Mouse (Mus musculus) stomach, embryonic 16.5 days (tissue): ENCODE measurements at regions not wholly inside any gene's neighbourhood (a gene's known extent, or its start where the extent isn't known, plus 50 kb on each side); places are given as distances from the start of the nearest gene placed in this dataset.
A peak's percentile ranks its signal among the peaks of the same experiment; 100 is the strongest.

Source experiments
- ATAC-seq: fragments of 200-750 bp; cut with Nextera tagmentation; 2 replicates; pipeline ENCODE4 v1.8.0; 2017; ENCODE audit warnings: moderate number of reproducible peaks, moderate TSS enrichment; ENCODE audit not compliant: insufficient read depth, low FRiP score
- H3K27ac ChIP-seq: fragments of 300-500 bp; sonication (generic); 2 replicates; pipeline ENCODE4 v1.5.1; 2014; ENCODE audit warnings: low read length
- H3K27me3 ChIP-seq: fragments of 300-500 bp; sonication (generic); 2 replicates; pipeline ENCODE4 v1.6.1; 2014; ENCODE audit warnings: low read length, control low read depth, mixed read lengths; ENCODE audit not compliant: control insufficient read depth, insufficient read depth
- H3K36me3 ChIP-seq: fragments of 300-500 bp; sonication (generic); 2 replicates; pipeline ENCODE4 v1.6.1; 2014; ENCODE audit warnings: low read length; ENCODE audit not compliant: control insufficient read depth, insufficient read depth
- H3K4me1 ChIP-seq: fragments of 300-500 bp; sonication (generic); 2 replicates; pipeline ENCODE4 v1.6.1; 2014; ENCODE audit warnings: low read length, control low read depth, mixed read lengths; ENCODE audit not compliant: control insufficient read depth, insufficient read depth
- H3K4me2 ChIP-seq: fragments of 300-500 bp; sonication (generic); 2 replicates; pipeline ENCODE4 v1.6.1; 2014; ENCODE audit warnings: low read depth, low read length, mixed read lengths
- H3K4me3 ChIP-seq: fragments of 300-500 bp; sonication (generic); replicated peaks from 2 replicates; pipeline ENCODE4 v1.5.1; 2014; ENCODE audit warnings: mild to moderate bottlenecking, low read length
- H3K9ac ChIP-seq: fragments of 300-500 bp; sonication (generic); 2 replicates; pipeline ENCODE4 v1.6.1; 2014; ENCODE audit warnings: low read length
- H3K9me3 ChIP-seq: fragments of 300-500 bp; sonication (generic); replicated peaks from 2 replicates; pipeline ENCODE4 v1.6.1; 2016; ENCODE audit warnings: low read length, control low read depth; ENCODE audit not compliant: control insufficient read depth
- WGBS: fragments of 180-500 bp; shearing (Covaris S2); extraction: QIAGEN DNeasy Blood & Tissue Kit; methylation state at CpG from one replicate; pipeline ENCODE4 v1.1.7; 2014; 5-methylcytosine and 5-hydroxymethylcytosine counted together

GRCm38 (mm10) chrX:11901791-11902190 lies 258.4 kb downstream of the Bcor start:
- ATAC-seq: no peak
- H3K27me3 ChIP-seq: no peaks in the 10 kb centered on the region; the same call in 1 of the 2 replicates
- no peak overlapping the region for H3K27ac ChIP-seq
- H3K4me3 ChIP-seq: no peak overlapping the region
- no peaks in the 10 kb centered on the region for H3K4me1 ChIP-seq
- H3K4me2 ChIP-seq: no peak overlapping the region
- H3K9me3 ChIP-seq: no peaks in the 10 kb centered on the region
- no peaks in the 10 kb centered on the region for H3K36me3 ChIP-seq
- 64% methylated on average over 5 of the region's 5 CpGs for WGBS
- H3K9ac ChIP-seq: no peak overlapping the region

GRCm38 (mm10) chrX:11903116-11903700 lies 256.9 kb downstream of the Bcor start:
- H3K27me3 ChIP-seq: no peaks in the 10 kb centered on the region; the same call in 1 of the 2 replicates
- ATAC-seq: no peak
- WGBS: 74% methylated on average over 4 of the region's 4 CpGs
- H3K9ac ChIP-seq: no peak overlapping the region
- H3K27ac ChIP-seq: no peak overlapping the region
- no peak overlapping the region for H3K4me2 ChIP-seq
- H3K4me1 ChIP-seq: no peaks in the 10 kb centered on the region
- H3K4me3 ChIP-seq: no peak overlapping the region
- no peaks in the 10 kb centered on the region for H3K36me3 ChIP-seq
- no peaks in the 10 kb centered on the region for H3K9me3 ChIP-seq

GRCm38 (mm10) chrX:11905231-11905630 lies 254.9 kb downstream of the Bcor start:
- Histone ChIP-seq H3K36me3 (no peaks in the 10 kb centered on the region), H3K4me3 (no peak overlapping the region), H3K27me3 (no peaks in the 10 kb centered on the region; the same call in 1 of the 2 replicates), H3K9me3 (no peaks in the 10 kb centered on the region), H3K4me1 (no peaks in the 10 kb centered on the region), H3K9ac (no peak overlapping the region), H3K27ac (no peak overlapping the region), H3K4me2 (no peak overlapping the region)
- WGBS: 50% methylated on average over 5 of the region's 5 CpGs
- no peak for ATAC-seq

GRCm38 (mm10) chrX:11907167-11907566 lies 253.0 kb downstream of the Bcor start:
- 51% methylated on average over 6 of the region's 6 CpGs for WGBS
- Histone ChIP-seq H3K27ac (no peak overlapping the region), H3K9me3 (no peaks in the 10 kb centered on the region), H3K27me3 (peaks cover 3% of the 10 kb centered on the region; the same call in 1 of the 2 replicates), H3K36me3 (no peaks in the 10 kb centered on the region), H3K9ac (no peak overlapping the region), H3K4me1 (no peaks in the 10 kb centered on the region), H3K4me3 (no peak overlapping the region), H3K4me2 (no peak overlapping the region)
- peak; percentile 74; the same call in 1 of the 2 replicates for ATAC-seq

GRCm38 (mm10) chrX:11915984-11916383 lies 244.2 kb downstream of the Bcor start:
- ATAC-seq: no peak
- H3K36me3 ChIP-seq: no peaks in the 10 kb centered on the region
- no peak overlapping the region for H3K27ac ChIP-seq
- no peaks in the 10 kb centered on the region for H3K9me3 ChIP-seq
- peaks cover 5% of the 10 kb centered on the region; the same call in 1 of the 2 replicates for H3K27me3 ChIP-seq
- no peak overlapping the region for H3K4me3 ChIP-seq
- WGBS: 87% methylated on average over 10 of the region's 10 CpGs
- no peak overlapping the region for H3K9ac ChIP-seq
- no peaks in the 10 kb centered on the region for H3K4me1 ChIP-seq
- no peak overlapping the region for H3K4me2 ChIP-seq

- Histone ChIP-seq H3K27ac (peak overlapping the region; percentile 27; the same call in 1 of the 2 replicates), H3K27me3 (no peaks in the 10 kb centered on the region; the same call in 1 of the 2 replicates), H3K9me3 (no peaks in the 10 kb centered on the region), H3K9ac (no peak overlapping the region), H3K4me3 (no peak overlapping the region), H3K4me2 (no peak overlapping the region), H3K36me3 (no peaks in the 10 kb centered on the region), H3K4me1 (no peaks in the 10 kb centered on the region)
- ATAC-seq: no peak
- 70% methylated on average over 2 of the region's 2 CpGs for WGBS
These were observed 239.9 kb downstream of the Bcor start for GRCm38 (mm10) chrX:11920231-11920630.

- peaks cover under 1% of the 10 kb centered on the region; the same call in 1 of the 2 replicates for H3K27me3 ChIP-seq
- no peak overlapping the region for H3K4me2 ChIP-seq
- 56% methylated on average over 3 of the region's 3 CpGs for WGBS
- ATAC-seq: no peak
- no peaks in the 10 kb centered on the region for H3K4me1 ChIP-seq
- H3K27ac ChIP-seq: no peak overlapping the region
- no peak overlapping the region for H3K4me3 ChIP-seq
- H3K9ac ChIP-seq: no peak overlapping the region
- H3K9me3 ChIP-seq: no peaks in the 10 kb centered on the region
- H3K36me3 ChIP-seq: no peaks in the 10 kb centered on the region
These were observed 235.4 kb downstream of the Bcor start for GRCm38 (mm10) chrX:11924639-11925302.

- Histone ChIP-seq H3K9me3 (no peaks in the 10 kb centered on the region), H3K4me1 (0 out of 2 replicates have a peak, but pooled peaks cover 6% of the 10 kb centered on the region), H3K4me3 (no peak overlapping the region), H3K9ac (no peak overlapping the region), H3K27me3 (peaks cover 3% of the 10 kb centered on the region; the same call in 1 of the 2 replicates), H3K27ac (no peak overlapping the region), H3K4me2 (no peak overlapping the region), H3K36me3 (no peaks in the 10 kb centered on the region)
- WGBS: 45% methylated on average over 10 of the region's 10 CpGs
- no peak for ATAC-seq
These were observed 233.2 kb downstream of the Bcor start for GRCm38 (mm10) chrX:11926868-11927535.

GRCm38 (mm10) chrX:11929448-11929847 lies 230.7 kb downstream of the Bcor start:
- no peak for ATAC-seq
- H3K9me3 ChIP-seq: no peaks in the 10 kb centered on the region
- WGBS: 64% methylated on average over 6 of the region's 6 CpGs

More at GRCm38 (mm10) chrX:11929448-11929847, 230.7 kb downstream of the Bcor start:
- Histone ChIP-seq H3K9ac (no peak overlapping the region), H3K36me3 (no peaks in the 10 kb centered on the region), H3K4me2 (no peak overlapping the region), H3K27ac (no peak overlapping the region), H3K27me3 (peaks cover 3% of the 10 kb centered on the region; the same call in 1 of the 2 replicates), H3K4me3 (no peak overlapping the region), H3K4me1 (0 out of 2 replicates have a peak, but pooled peaks cover 6% of the 10 kb centered on the region)
